Mouse (Mus musculus): ENCODE data around the gene Ugt2b37. TPM values are rescaled to one million over a fixed set of nuclear protein-coding genes. Genes with fewer than 3 reads are reported as not detected.
"Not testable (repeated sequence)": the region's sequence is repeated elsewhere in the genome, so short reads cannot be mapped to it uniquely, and the experiment has no call there.

Ugt2b37 gene
- not detected in 2 replicates for polyA plus RNA-seq (2015; fragmentation: Nextera tagmentation; extraction: Ambion mirVana)

DNA sequence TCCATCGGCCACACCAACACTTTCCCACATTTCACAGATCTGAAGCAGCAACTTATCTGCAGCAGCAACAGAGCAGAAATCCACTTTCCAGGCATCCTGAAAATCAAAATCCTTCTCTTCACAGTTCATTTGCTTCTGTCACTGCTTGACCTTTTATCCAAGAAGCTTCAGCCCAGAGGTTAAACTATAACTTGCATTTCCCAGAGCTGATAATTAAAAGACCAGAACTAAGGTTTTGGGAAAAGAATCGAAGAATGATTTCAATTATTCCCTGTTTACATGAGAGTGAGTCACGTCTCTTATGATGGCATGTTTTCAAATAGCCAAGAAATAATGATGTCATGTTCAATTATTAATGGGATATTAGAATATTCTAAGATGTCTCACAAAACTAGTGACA lies at the start of gene Ugt2b37:
Gene Ugt2b37 (minus strand): TSS at position 129 of the 400 bp plus-strand sequence.
- WGBS = 68% methylated on average over 3 of the region's 3 CpGs
- H3K9me3 ChIP-seq (ENCODE audit: control insufficient read depth, low read length); H3K9ac ChIP-seq (ENCODE audit: low read length); H3K4me1 ChIP-seq (replicated peaks; ENCODE audit: control insufficient read depth, insufficient read depth); H3K27me3 ChIP-seq (ENCODE audit: control insufficient read depth, insufficient read depth, low read length); DNase-seq (ENCODE audit: low spot score); H3K27ac ChIP-seq (replicated peaks); ATAC-seq (ENCODE audit: low FRiP score, low TSS enrichment); H3K4me3 ChIP-seq (ENCODE audit: low read depth, low read length); H3K36me3 ChIP-seq (ENCODE audit: control insufficient read depth, insufficient read depth, low read length); H3K4me2 ChIP-seq (replicated peaks; ENCODE audit: low read depth): not testable (repeated sequence)

DNA sequence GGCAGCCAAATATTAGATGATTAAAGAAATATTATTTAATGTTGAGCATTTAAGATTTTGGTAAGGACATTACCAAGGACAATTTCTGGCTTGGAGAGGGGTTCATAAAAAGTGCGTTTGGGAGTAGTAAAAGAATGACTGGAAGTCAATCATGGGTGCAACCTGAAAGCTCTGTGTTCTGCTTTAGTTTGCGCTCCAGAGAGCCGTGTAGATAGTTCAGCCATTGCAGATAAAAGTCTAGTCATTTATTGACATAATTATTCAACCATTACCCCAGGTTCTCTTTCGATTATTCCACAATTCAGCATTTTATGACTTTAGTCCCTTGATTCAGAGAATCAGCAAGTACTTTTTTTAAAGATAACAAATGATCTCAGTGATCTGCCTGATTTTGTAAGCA lies 31.6 kb upstream of the Ugt2b37 start:
- not testable (repeated sequence) for H3K4me2 ChIP-seq (replicated peaks; ENCODE audit: low read depth); H3K27me3 ChIP-seq (ENCODE audit: control insufficient read depth, insufficient read depth, low read length); DNase-seq (ENCODE audit: low spot score); ATAC-seq (ENCODE audit: low FRiP score, low TSS enrichment); H3K36me3 ChIP-seq (ENCODE audit: control insufficient read depth, insufficient read depth, low read length); H3K27ac ChIP-seq (replicated peaks); H3K4me3 ChIP-seq (ENCODE audit: low read depth, low read length); H3K9ac ChIP-seq (ENCODE audit: low read length); H3K4me1 ChIP-seq (replicated peaks; ENCODE audit: control insufficient read depth, insufficient read depth); H3K9me3 ChIP-seq (ENCODE audit: control insufficient read depth, low read length)
- WGBS = 65% methylated on average over 4 of the region's 4 CpGs

- WGBS = 85% methylated on average over 4 of the region's 4 CpGs
Measured at GRCm38 (mm10) chr5:87275986-87276385, 21.4 kb upstream of the Ugt2b37 start.

DNA sequence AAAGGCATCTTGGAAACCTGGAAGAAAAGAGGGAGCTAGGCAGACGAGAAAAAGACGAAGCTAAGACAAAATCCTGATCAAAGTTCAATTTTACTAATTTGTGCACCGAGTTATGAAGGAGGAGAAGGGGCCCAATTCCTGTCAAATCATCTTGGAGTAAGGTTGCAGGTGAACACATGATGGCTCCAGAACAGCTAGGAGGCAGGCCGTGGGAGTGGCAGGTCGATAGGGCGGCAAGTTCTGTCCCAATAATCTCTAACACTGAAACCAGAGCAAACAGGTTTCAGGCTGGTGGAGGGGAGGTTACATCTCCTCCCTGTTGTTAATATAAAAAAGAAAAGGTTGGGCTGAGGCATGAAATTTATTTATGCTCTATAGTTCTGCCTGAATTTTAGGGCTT lies 21.0 kb upstream of the Ugt2b37 start:
- H3K4me1 ChIP-seq (replicated peaks; ENCODE audit: control insufficient read depth, insufficient read depth) = no peaks in the 10 kb centered on the region
- 74% methylated on average over 6 of the region's 6 CpGs for WGBS

More at GRCm38 (mm10) chr5:87275986-87276385, 21.4 kb upstream of the Ugt2b37 start:
- DNase-seq (ENCODE audit: low spot score); H3K4me1 ChIP-seq (replicated peaks; ENCODE audit: control insufficient read depth, insufficient read depth); H3K4me2 ChIP-seq (replicated peaks; ENCODE audit: low read depth); H3K36me3 ChIP-seq (ENCODE audit: control insufficient read depth, insufficient read depth, low read length); H3K4me3 ChIP-seq (ENCODE audit: low read depth, low read length); H3K9me3 ChIP-seq (ENCODE audit: control insufficient read depth, low read length); H3K9ac ChIP-seq (ENCODE audit: low read length); H3K27me3 ChIP-seq (ENCODE audit: control insufficient read depth, insufficient read depth, low read length); H3K27ac ChIP-seq (replicated peaks); ATAC-seq (ENCODE audit: low FRiP score, low TSS enrichment): not testable (repeated sequence)

DNA sequence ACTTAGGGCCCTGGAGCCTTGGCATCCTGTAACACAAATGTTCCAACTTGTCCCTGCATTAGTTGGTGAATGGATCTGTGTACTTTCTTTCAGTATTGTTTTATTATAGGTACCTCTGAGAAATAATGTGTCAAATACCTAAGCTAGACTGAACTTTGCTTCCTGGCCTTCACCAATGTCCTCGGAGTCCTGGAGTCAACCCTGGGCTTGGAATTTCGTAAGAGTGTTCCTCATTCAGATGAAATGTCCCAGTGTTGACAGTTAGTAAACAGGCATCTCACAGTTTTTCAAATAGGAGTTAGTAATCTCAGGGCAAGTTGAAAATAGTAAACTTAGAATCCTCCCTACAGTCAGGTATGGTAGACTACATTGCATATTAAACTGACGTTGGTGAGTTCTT lies 1.2 kb upstream of the Ugt2b37 start:
- no peak for ATAC-seq (ENCODE audit: low FRiP score, low TSS enrichment)
- no peaks in the 10 kb centered on the region for H3K27me3 ChIP-seq (ENCODE audit: control insufficient read depth, insufficient read depth, low read length)
- H3K9ac ChIP-seq (ENCODE audit: low read length) = no peak overlapping the region
- DNase-seq (ENCODE audit: low spot score) = no peak
- no peaks in the 10 kb centered on the region for H3K4me1 ChIP-seq (replicated peaks; ENCODE audit: control insufficient read depth, insufficient read depth)
- no peak for TF ChIP-seq CTCF (IDR thresholded peaks at IDR 0.05; ENCODE audit: low read depth)
- no peak for TF ChIP-seq EP300 (optimal IDR thresholded peaks at IDR 0.05)
- 81% methylated on average over 3 of the region's 3 CpGs for WGBS
- H3K4me3 ChIP-seq (ENCODE audit: low read depth, low read length) = no peak overlapping the region
- H3K4me2 ChIP-seq (replicated peaks; ENCODE audit: low read depth) = no peak overlapping the region
- H3K27ac ChIP-seq (replicated peaks) = no peak overlapping the region
- H3K36me3 ChIP-seq (ENCODE audit: control insufficient read depth, insufficient read depth, low read length) = no peaks in the 10 kb centered on the region
- no peaks in the 10 kb centered on the region for H3K9me3 ChIP-seq (ENCODE audit: control insufficient read depth, low read length)

More for the DNA sequence above, 21.0 kb upstream of the Ugt2b37 start:
- TF ChIP-seq EP300 (optimal IDR thresholded peaks at IDR 0.05) (no peak), CTCF (IDR thresholded peaks at IDR 0.05; ENCODE audit: low read depth) (no peak)
- ATAC-seq (ENCODE audit: low FRiP score, low TSS enrichment) = no peak
- Histone ChIP-seq H3K36me3 (ENCODE audit: control insufficient read depth, insufficient read depth, low read length) (no peaks in the 10 kb centered on the region), H3K27ac (replicated peaks) (no peak overlapping the region), H3K27me3 (ENCODE audit: control insufficient read depth, insufficient read depth, low read length) (no peaks in the 10 kb centered on the region), H3K9ac (ENCODE audit: low read length) (no peak overlapping the region), H3K9me3 (ENCODE audit: control insufficient read depth, low read length) (no peaks in the 10 kb centered on the region), H3K4me3 (ENCODE audit: low read depth, low read length) (no peak overlapping the region), H3K4me2 (replicated peaks; ENCODE audit: low read depth) (no peak overlapping the region)
- no peak for DNase-seq (ENCODE audit: low spot score)

DNA sequence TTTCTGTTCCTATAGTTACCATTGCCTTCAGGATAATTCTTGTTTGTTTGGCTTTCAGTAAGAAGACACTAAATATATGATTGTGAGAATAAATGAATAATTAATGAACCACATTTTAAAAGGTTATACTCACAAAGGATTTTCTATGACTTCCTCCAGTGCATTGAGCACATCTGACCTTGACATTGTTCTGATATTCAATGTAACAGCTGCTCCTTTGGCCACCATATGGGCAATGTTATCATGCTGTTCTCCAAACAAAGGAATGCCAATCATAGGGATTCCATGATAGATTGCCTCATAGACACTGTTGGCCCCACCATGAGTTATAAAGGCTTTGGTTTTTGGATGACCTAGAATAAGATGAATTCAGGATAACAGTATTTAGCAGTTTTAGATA lies 12.5 kb downstream of the Ugt2b37 start:
- not testable (repeated sequence) for ATAC-seq (ENCODE audit: low FRiP score, low TSS enrichment); H3K9me3 ChIP-seq (ENCODE audit: control insufficient read depth, low read length); H3K36me3 ChIP-seq (ENCODE audit: control insufficient read depth, insufficient read depth, low read length); H3K27ac ChIP-seq (replicated peaks); DNase-seq (ENCODE audit: low spot score); H3K27me3 ChIP-seq (ENCODE audit: control insufficient read depth, insufficient read depth, low read length); H3K4me1 ChIP-seq (replicated peaks; ENCODE audit: control insufficient read depth, insufficient read depth); H3K9ac ChIP-seq (ENCODE audit: low read length); H3K4me3 ChIP-seq (ENCODE audit: low read depth, low read length); H3K4me2 ChIP-seq (replicated peaks; ENCODE audit: low read depth)

GRCm38 (mm10) chr5:87196430-87196829 lies 58.2 kb downstream of the Ugt2b37 start:
- not testable (repeated sequence) for H3K9me3 ChIP-seq (ENCODE audit: control insufficient read depth, low read length); H3K36me3 ChIP-seq (ENCODE audit: control insufficient read depth, insufficient read depth, low read length); H3K4me3 ChIP-seq (ENCODE audit: low read depth, low read length); H3K27me3 ChIP-seq (ENCODE audit: control insufficient read depth, insufficient read depth, low read length); ATAC-seq (ENCODE audit: low FRiP score, low TSS enrichment); DNase-seq (ENCODE audit: low spot score); H3K9ac ChIP-seq (ENCODE audit: low read length); H3K27ac ChIP-seq (replicated peaks); H3K4me1 ChIP-seq (replicated peaks; ENCODE audit: control insufficient read depth, insufficient read depth); H3K4me2 ChIP-seq (replicated peaks; ENCODE audit: low read depth)
- WGBS = 33% methylated on average over 2 of the region's 2 CpGs

Other genes starting within 250 kb of the Ugt2b37 start
- 0.16 and 0.17 TPM in 2 replicates for gene Ugt2b36, start 162.2 kb downstream of the Ugt2b37 start, polyA plus RNA-seq (2015; fragmentation: Nextera tagmentation; extraction: Ambion mirVana)
- 0.19 and 0.24 TPM in 2 replicates for gene Ugt2b5, start 114.5 kb downstream of the Ugt2b37 start, polyA plus RNA-seq (2015; fragmentation: Nextera tagmentation; extraction: Ambion mirVana)
- 0.55 and 0.96 TPM in 2 replicates for gene Ugt2a3, start 82.4 kb upstream of the Ugt2b37 start, polyA plus RNA-seq (2015; fragmentation: Nextera tagmentation; extraction: Ambion mirVana)
- not detected in 2 replicates for gene Ugt2b38, start 169.4 kb upstream of the Ugt2b37 start, polyA plus RNA-seq (2015; fragmentation: Nextera tagmentation; extraction: Ambion mirVana)
- not detected in 2 replicates for gene Ugt2a2, start 227.5 kb upstream of the Ugt2b37 start, polyA plus RNA-seq (2015; fragmentation: Nextera tagmentation; extraction: Ambion mirVana)
- not detected in 2 replicates for gene Gm43638, start 232.0 kb upstream of the Ugt2b37 start, polyA plus RNA-seq (2015; fragmentation: Nextera tagmentation; extraction: Ambion mirVana)
- gene Ugt2a1, start 236.1 kb upstream of the Ugt2b37 start, polyA plus RNA-seq (2015; fragmentation: Nextera tagmentation; extraction: Ambion mirVana) = not detected in 2 replicates